Mouse (Mus musculus) right cerebral cortex, postnatal 10 days (tissue): Measurements from ENCODE around the gene Pmpcb.
"Not testable (repeated sequence)": the region's sequence is repeated elsewhere in the genome, so short reads cannot be mapped to it uniquely, and the experiment has no call there.

Source experiments
- DNase-seq, 2 experiments: peaks; one replicate each; pipeline ENCODE4 v3.0.0; 2021; ENCODE audit warnings: low spot score in 2 of 2

The Pmpcb gene

DNA sequence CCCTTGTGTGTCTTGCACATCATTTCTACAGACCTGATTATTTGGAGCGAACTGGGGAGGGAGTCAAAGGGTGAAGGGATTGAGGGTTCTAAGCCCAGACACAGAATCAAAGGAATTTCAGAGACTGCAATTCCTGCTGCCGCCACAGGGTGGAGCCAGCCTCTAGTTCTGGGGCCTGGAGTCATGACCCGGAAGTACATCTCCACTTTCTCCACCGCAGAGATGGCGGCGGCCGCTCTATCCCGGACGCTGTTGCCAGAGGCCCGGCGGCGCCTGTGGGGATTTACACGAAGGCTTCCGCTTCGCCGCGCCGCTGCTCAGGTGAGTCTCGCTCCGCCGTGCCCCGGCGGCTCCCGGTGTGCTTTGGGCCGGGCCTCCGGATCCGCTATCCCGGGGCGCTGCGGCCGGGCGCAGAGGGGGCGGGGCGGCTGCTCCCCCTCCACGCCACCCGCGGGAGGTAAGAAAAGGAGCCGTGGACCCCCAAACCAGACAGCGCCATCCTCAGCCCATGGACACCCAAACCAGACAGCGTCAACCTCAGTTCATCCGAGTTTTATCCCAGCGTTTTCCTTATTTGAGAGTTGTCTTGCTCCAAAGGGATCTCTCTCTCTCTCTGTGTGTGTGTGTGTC, at the start of gene Pmpcb:
TSS of gene Pmpcb (plus strand) at position 186 of the 630 bp plus-strand sequence.
- peak; percentile 92 to 93 for DNase-seq

DNA sequence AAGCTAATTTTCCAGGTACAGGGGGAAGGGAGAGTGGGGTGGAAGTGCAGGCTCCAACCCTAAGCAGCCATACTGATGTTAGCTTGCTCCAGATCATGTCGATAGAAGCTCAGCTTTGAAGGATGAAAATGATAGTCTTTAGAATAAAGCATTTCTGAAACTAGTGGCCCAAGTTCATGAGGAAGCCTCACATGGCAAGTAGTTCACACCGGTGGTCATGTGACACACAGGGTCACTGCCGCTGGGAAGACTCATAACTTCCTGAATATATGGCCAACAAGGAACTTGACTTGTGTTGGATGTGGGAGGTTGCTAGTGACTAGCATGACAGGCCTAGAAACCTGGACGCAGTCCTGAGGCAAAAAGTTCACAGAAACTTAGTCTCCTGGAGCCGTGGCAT, 44.7 kb upstream of the Pmpcb start:
- no peak for DNase-seq

DNA sequence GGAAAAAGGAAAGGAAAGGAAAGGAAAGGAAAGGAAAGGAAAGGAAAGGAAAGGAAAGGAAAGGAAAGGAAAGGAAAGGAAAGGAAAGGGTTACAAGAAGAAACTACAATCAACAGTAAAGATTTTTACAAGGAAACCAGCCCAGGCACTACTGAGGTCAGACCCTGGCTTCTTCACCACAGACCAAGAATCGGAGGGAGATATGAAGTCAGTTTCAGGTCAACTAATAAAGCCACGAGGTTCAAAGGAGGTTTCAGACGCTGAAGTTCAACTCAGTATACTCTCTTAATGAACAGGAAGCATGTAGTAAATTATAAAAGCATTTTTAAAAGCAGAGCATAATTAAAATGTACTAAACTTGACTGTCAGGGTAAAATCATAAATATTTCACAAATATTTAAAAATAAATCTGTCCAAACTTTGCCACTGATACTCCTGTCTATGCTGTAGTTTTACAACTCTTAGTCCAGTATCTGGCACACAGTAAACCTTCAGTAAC, 43.5 kb upstream of the Pmpcb start:
- no peak for DNase-seq

DNA sequence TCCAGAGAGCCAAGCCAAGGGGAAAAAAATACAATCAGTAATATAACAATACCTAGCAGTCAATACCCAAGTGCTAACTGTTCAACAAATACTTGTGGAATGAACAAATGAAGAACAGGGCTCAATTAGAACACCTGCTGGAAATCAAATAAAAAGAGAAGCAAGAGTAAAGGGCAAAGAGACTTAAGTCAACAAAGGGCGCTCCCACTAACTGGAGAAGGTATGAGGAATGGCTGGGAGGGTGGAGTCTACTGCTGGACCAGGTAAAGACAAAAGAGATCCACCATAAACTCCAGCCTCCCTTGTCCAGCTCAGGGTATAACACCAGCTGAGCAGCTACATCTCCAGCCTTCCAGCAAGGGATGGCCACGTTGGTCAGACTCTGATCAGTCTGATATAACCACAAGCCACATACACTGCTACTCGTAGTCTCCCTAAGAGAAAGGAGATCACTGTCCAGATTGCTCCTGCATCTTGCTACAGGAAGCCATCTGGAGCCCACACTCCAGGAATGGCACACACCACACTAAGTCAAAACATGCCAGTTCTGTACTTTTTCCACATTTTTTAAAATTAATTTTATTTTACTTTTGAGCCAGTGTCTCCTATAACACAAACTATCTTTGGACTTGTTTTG, 42.0 kb upstream of the Pmpcb start:
- DNase-seq: no peak

DNA sequence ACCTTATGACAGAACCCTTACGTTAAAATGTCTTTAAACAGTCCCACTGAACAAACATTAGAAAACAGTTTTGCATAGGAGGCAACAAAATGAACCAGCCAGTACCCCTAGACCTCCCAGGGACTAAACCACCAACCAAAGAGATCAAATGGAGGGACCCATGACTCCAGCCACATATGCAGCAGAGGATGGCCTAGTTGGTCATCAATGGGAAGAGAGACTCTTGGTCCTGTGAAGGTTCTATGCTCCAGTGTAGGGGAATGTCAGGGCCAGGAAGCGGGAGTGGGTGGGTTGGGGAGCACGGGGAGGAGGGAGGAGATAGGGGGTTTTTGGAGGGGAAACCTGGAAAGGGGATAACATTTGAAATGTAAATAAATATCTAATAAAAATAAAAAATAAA, 37.4 kb upstream of the Pmpcb start:
- not testable (repeated sequence) for DNase-seq

DNA sequence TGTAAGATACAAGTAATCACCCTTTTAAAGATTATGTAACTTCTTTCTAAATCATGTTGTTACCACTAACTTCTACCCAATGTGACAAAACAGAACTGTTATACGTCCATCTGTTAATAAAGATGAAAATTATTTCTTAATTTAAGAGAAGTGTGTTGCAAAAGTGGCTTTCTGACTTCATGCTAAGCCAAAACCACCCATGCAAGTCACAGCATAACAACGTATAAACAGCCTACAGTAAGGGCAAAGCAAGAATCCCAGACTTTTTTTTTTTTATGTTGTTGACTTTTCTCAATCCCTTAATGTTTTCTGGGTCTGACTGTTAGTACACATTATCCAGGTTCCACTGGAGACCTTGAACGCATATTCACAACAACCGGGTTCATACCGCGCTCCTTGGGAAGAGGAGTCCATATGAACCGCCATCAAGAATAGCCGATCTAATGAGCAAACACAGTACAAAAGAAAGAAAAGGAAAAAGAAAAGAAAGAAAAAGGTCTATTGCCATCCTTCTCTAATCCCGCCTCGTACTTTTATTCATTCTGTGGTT, 36.6 kb upstream of the Pmpcb start:
- DNase-seq: no peak

DNA sequence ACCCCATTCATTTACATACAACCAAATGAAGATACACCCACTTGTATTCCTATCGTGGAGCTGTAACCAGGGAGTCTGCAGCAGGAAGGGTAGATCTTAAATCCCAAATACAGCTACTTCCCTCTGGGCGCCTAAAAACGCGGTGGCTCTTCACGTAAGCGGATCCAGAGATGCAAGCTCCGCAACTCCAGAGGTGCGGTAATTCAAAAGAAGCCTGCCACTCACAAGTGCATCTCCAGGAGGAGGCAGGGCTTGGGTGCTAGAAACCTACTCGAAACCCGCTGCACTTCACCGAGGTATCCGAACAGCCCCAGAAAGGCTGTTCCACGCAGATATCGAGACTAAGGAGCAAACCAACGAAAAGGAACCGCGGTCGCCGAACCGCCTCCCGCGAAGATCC, 36.0 kb upstream of the Pmpcb start:
- no peak for DNase-seq

DNA sequence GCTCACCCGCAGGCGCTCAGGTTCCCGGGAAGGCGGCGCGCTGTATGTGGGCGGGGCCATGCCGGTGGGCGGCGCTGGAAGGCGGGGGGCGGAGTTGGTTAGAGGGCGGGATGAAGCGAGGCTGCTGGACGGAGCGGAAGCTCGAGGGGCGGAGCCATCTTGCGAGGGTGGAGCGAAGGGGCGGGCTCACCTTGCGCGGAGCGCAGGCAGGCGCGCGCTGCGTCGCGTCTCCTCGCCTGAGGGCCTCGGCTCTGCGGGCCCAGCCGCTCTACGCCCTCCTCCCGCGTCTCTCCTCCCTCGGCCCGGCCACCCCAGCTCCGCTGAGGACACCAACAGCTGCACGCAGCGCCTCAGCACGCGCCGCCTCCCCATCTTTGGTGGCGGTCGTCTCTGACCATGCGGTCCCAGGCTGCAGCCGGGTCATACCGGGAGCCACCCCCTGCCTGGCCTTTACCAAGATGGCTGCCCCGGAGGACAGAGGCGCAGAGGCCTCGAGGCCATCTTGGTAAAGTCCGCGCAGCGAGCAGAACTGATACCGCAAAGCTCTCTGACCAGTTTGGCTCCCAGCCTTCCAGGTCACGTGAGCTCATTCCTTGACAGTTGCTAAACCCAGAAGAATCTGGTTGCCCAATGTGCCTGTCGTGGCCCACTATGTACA, 35.5 kb upstream of the Pmpcb start, which contains the start of gene Napepld:
TSS of gene Napepld (minus strand) at position 46 of the 658 bp plus-strand sequence.
- DNase-seq: peak; percentile 98 to 99

DNA sequence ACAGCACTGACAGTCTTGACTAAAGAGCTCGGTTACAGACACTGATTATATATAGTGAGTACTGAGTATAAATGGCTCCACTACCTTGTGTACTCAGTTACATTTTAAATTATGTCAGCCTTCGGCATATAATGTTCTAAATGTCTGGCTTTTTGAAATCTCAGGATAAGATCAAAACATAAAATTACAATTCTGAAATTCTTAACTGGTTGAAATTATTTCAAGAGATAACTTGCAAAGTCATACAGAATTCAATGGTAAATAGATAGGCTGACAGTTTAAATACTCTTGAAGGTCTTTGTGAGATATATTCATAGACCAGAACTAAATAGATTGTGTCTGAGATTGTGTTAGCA, 35.0 kb upstream of the Pmpcb start:
- no peak for DNase-seq

DNA sequence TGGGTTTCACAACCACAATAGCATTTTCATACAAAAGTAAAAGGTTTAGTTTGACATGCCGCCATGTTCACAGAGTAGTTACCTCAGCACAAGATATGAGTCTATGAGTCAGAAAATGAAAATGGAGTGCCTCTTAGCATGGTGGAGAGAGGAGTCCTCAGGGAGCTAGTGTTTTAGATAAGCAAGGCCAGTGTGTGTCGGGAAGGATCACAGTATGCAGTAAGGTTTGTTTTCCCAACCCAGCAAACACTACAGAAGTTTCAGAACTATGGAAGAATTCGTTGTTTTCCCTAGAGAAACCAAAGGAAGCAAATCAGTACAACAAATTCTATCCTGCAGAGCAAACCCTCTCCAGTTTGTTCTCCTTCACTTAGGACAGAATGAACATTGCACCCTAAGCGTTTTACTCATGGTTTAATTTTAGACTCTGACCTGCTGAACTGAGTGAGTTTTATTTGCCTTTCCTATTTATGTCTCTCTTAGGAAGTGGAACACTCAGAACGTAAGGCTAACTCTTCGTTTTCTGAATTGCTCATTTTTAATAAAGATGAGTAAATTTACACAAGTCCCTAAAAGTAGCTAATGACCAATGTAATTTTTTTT, 34.0 kb upstream of the Pmpcb start:
- DNase-seq: no peak

DNA sequence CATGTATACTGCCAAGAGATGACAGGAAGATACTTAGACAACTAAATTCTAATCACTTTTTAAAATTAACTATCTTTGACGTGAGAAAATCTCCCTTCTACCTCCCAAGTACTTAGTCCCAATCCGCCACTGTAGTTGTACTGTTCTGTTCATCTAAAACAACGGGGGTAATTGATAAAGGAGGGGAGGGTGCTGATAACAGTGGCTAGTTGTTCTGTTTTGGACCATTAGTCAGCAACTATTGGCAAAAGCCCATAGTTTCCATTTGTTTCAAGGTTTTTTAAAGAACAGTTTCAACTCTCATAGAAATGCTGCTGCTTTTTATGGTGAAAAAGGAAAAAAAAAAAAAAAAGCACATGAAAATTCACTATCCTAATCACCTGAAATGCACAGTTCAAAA, 33.2 kb upstream of the Pmpcb start:
- no peak for DNase-seq

DNA sequence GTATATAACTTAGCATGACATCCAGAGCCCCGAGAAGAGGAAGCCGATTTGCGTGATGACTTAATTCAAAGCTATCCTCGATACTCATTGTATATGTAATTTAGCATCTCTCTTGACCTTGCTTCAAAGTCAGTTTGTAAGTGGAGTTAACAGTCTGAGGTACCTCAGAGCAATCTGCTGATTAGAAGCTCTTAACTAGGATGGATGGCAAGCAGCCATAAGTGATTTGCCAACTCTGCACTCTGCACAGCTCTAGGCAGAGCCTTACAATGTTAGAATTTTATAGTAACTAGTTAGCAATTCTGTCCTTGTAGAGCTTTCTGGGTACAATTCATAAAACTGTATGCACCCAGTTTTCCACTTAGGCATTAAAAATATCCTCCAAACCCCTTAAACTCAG, 30.4 kb upstream of the Pmpcb start:
- no peak for DNase-seq

DNA sequence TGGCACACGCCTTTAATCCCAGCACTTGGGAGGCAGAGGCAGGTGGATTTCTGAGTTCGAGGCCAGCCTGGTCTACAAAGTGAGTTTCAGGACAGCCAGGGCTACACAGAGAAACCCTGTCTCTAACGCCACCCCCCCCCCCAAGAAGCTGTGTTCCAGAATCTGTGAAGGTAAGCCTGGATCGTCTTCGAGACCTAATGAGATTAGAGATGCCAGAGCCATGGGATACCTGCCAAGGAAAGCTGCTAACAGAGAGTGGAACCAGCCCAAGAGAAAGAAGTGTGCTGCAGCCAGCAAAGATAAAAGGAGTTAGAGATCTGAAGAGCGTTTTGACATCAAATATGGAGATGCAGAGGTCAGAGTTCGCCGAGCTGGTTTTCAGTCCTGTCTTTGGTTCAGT, 28.9 kb upstream of the Pmpcb start:
- DNase-seq: not testable (repeated sequence)

DNA sequence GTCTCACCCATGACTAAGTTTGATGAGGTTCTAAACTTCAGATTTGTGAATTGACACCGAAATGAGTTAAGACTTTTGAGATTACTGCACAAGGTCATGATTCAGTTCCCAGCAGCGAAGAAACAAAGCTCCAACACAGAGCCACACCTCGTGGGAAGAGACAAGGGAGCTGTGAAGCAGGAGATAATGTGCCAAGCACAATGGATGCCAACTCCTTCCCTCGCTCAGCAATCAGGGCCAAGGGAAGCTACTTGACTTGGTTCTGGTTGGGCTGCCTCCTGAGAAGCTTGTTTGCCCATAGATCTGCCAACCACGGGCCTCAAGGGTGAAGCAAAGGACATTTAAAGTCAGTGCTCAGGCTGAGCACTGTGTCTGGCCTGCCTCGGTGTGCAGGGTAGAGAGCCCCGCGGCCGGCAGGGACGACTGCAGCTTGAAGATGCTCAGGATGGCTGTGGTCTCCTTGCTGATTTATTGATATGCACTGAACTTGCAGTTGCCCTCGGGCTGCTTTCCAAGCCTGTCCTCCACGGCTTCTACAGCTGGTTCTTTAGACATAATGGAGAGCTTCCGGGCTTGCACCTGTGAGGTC, 24.7 kb upstream of the Pmpcb start:
- no peak for DNase-seq

DNA sequence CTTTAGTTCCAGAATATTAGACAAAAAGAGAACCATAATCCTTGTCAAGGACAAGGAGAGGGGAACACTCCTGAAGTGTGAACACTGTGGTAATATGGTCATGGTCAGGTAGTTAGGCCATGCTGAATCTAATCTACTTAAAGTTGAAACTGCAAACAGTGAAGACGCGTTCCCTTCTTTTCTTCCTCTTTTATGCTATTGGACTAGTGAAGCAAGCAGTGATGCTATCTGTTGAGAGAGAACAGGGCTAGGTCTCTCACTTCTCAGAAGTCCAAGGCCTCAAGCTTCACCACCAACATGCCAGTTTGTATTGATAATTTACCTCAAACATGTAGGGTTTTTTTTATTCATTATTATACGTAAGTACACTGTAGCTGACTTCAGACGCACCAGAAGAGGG, 22.5 kb upstream of the Pmpcb start:
- DNase-seq: no peak

DNA sequence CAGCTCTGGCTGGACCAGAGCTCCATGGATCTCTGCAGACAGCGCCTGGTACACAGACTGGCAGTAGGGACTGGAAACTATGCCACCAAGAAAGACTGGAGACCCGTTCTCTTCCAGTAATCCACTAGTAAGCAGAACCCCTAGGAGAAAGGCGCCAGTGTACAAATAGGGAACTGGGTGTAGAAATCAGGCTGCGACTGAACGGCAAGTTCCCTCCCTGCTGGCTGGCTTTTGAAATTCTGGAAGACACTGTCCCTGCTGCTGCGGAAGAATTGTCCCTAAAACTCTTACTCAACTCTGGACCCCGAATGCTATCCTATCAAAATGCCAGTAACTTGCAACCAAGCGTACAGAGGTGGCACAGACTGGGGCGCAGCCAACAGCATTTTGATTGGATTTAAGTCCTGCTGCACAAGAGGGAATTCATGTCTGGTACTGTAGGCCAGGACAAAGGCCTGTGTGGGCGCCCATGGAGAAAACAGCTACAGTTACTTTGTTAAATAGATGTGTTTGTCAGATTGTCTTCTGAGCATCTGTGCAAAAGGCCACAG, 19.7 kb upstream of the Pmpcb start:
- no peak for DNase-seq

DNA sequence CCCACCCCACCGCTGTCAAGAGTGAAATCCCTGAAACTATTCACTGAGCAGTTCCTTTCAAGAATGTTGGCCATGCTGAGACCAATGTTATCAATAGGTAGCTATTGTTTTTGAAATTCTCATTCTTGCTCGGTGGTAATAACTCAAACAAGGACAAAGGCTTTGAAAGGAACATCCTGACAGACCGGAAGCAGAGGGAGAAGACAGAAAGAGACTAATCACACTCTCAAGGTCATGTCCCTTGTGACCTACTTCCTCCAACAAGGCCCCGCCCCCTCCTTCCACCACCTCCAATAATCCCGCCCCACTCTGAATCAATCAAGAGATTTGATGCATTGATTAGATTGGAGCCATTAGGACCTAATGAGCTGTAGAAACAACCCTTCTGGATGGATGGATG, 18.4 kb upstream of the Pmpcb start:
- no peak for DNase-seq

DNA sequence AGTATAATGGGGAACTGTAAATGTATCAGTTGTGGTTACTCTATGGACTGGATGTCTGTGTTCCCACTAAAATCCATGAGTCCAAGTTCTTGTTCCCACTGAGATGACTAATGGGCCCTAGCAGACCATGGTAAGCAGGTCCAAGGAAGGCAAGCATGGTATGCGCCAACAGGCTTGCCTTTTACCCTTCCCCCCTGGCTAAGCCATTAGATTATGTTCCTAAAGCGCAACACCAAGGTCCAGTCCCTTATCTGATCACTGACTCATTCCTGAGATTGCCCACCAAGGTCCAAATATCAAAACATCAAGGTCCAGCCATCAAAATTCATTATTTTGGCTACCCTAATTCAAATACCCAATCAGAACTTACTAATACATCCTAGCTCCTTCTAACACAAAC, 17.7 kb upstream of the Pmpcb start:
- no peak for DNase-seq

DNA sequence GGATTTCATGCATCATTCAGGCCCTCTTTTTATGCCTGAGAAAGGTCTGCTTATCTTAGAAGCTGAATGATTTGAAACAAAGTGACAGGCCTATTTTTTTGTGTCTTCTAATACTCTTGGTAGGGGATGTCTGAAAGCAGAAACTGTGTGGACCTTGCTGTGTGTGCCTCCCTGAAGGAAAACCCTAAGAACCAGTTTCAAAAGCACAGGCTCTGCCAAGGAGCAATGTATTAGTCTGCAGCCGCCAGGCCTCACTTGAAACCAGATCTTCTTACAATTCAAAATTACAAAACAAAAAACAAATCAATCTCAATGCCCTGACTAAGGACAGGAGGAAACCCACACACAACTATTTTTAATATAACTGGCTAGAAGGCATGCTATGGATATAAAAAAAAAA, 12.5 kb upstream of the Pmpcb start:
- no peak for DNase-seq

DNA sequence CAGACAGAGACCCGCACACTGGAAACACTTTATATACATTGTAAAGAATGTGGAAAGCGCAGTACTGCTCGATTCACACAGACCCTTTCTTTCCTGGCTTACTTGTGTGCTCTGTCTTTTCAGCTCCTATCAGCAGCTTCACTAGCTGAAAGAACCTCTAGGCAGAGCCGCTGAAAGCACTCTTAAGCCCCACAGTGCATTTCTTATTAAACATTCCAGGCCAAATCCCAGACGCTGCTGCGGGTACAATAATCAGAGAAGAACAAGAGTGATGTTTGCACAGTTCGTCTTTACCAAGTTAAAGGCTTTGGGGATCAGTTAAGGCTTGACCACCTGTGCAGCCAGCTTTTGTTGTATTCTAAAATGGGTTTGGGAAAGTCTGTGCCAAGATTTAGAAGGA, 12.1 kb upstream of the Pmpcb start:
- no peak for DNase-seq

DNA sequence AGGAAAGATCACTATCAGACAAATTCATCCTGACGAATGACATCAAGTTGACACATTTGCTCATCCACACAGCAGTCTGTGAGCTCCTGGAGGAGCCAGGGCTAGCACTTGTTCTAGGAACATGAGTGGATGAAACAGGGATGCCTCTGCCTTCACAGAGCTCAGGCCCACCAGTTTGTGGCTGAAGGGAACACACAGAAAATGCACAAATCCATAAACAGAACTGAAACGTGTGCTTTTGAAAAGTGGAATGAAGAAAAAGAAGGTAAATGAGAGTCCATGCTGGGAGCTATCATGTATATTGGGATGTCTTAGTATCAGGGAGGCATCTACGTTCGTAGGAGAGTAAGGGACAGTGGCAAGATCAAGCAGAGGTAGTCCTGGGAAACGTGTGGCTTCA, 7.8 kb upstream of the Pmpcb start:
- DNase-seq: no peak
